Mouse (Mus musculus) thymus, adult 2 months (tissue): ENCODE measurements around the gene Dgkk.
"Not testable (repeated sequence)": the region's sequence is repeated elsewhere in the genome, so short reads cannot be mapped to it uniquely, and the experiment has no call there.

ENCODE experiments used
- CTCF ChIP-seq: fragments of 200-500 bp; IDR thresholded peaks from 2 replicates; pipeline ENCODE4 v1.5.1; 2012; ENCODE audit warnings: mild to moderate bottlenecking, control low read depth, low read length, moderate library complexity, borderline replicate concordance; ENCODE audit not compliant: control insufficient read depth, poor library complexity, insufficient read depth; ENCODE audit errors: extremely low read depth
- POLR2A ChIP-seq: fragments of 200-500 bp; IDR thresholded peaks from 2 replicates; pipeline ENCODE4 v1.6.1; 2012; ENCODE audit warnings: mild to moderate bottlenecking, low read length, control low read depth, moderate library complexity; ENCODE audit not compliant: control insufficient read depth, poor library complexity, insufficient read depth; ENCODE audit errors: extremely low read depth

GRCm38 (mm10) chrX:6779006-6779405 lies at the start of gene Dgkk:
- TF ChIP-seq POLR2A, CTCF: not testable (repeated sequence)
